Mouse (Mus musculus) megakaryocyte-erythroid progenitor cell, adult 5-6 weeks (primary cell): ENCODE measurements around the gene Hagh. TPM values are rescaled to one million over a fixed set of nuclear protein-coding genes. Genes with fewer than 3 reads are reported as not detected.

ENCODE experiments used
- ATAC-seq: replicated peaks from 2 replicates; pipeline ENCODE4 v1.8.0; 2016; ENCODE audit warnings: mild to moderate bottlenecking, inconsistent platforms; ENCODE audit not compliant: severe bottlenecking, poor library complexity, low FRiP score, low TSS enrichment
- total RNA-seq, 2 experiments: library from RNA; stranded (forward) in 1 of 2; stranded (reverse) in 1 of 2; fragments of 200-1000, 215-1000 nt in 1 of 2; fragments of >200 nt in 1 of 2; fragmentation: Nextera tagmentation in 1 of 2; gene quantifications; 2 replicates each; pipeline ENCODE4 v1.2.3; 2014 to 2017

The Hagh gene
- total RNA-seq, 2 experiments from 2014 or later = 32.3 to 68.2 TPM

- ATAC-seq = no peak
Measured at GRCm38 (mm10) chr17:24897600-24897999, 57.7 kb downstream of the Hagh start.

GRCm38 (mm10) chr17:24898041-24898854 lies 58.3 kb downstream of the Hagh start:
- no peak for ATAC-seq

GRCm38 (mm10) chr17:24899153-24899552 lies 59.2 kb downstream of the Hagh start:
- no peak for ATAC-seq

- no peak for ATAC-seq
Measured at GRCm38 (mm10) chr17:24900014-24900413, 60.1 kb downstream of the Hagh start.

GRCm38 (mm10) chr17:24902124-24902523 lies 62.2 kb downstream of the Hagh start:
- ATAC-seq = no peak

- peak; percentile 87 for ATAC-seq
Measured at GRCm38 (mm10) chr17:24902671-24903474, 62.9 kb downstream of the Hagh start.

GRCm38 (mm10) chr17:24903767-24904166 lies 63.8 kb downstream of the Hagh start:
- ATAC-seq = no peak

GRCm38 (mm10) chr17:24907591-24907990 lies 67.6 kb downstream of the Hagh start:
- no peak for ATAC-seq

GRCm38 (mm10) chr17:24913984-24914383 lies 74.0 kb downstream of the Hagh start:
- no peak for ATAC-seq

Other genes with a start within 250 kb of the Hagh start
- 70.8 and 101 TPM in 2 replicates for gene Tsc2, start 207.5 kb upstream of the Hagh start, total RNA-seq (2014; fragmentation: Nextera tagmentation)
- 39.0 and 44.3 TPM in 2 replicates for gene Tsc2, start 207.5 kb upstream of the Hagh start, total RNA-seq (2017)
- gene Nthl1, start 207.5 kb upstream of the Hagh start, total RNA-seq (2014; fragmentation: Nextera tagmentation) = 7.8 and 14.1 TPM in 2 replicates
- 4.6 and 12.9 TPM in 2 replicates for gene Nthl1, start 207.5 kb upstream of the Hagh start, total RNA-seq (2017)
- gene Slc9a3r2, start 189.8 kb upstream of the Hagh start, total RNA-seq (2014; fragmentation: Nextera tagmentation) = 1.0 TPM in 1 of 2 replicates, not detected in the other
- gene Slc9a3r2, start 189.8 kb upstream of the Hagh start, total RNA-seq (2017) = 0.38 and 1.6 TPM in 2 replicates
- 2.0 TPM in 1 of 2 replicates, not detected in the other for gene Npw, start 181.7 kb upstream of the Hagh start, total RNA-seq (2014; fragmentation: Nextera tagmentation)
- not detected in 2 replicates for gene Npw, start 181.7 kb upstream of the Hagh start, total RNA-seq (2017)
- gene Zfp598, start 170.5 kb upstream of the Hagh start, total RNA-seq (2014; fragmentation: Nextera tagmentation) = 44.9 and 65.2 TPM in 2 replicates
- gene Zfp598, start 170.5 kb upstream of the Hagh start, total RNA-seq (2017) = 24.7 and 32.1 TPM in 2 replicates
- not detected in 2 replicates for gene Syngr3, start 150.2 kb upstream of the Hagh start, total RNA-seq (2014; fragmentation: Nextera tagmentation)
- gene Syngr3, start 150.2 kb upstream of the Hagh start, total RNA-seq (2017) = not detected in 2 replicates
- gene Gfer, start 144.0 kb upstream of the Hagh start, total RNA-seq (2014; fragmentation: Nextera tagmentation) = 39.2 and 44.6 TPM in 2 replicates
- 67.2 and 87.0 TPM in 2 replicates for gene Gfer, start 144.0 kb upstream of the Hagh start, total RNA-seq (2017)
- gene Noxo1, start 143.9 kb upstream of the Hagh start, total RNA-seq (2014; fragmentation: Nextera tagmentation) = 3.5 TPM in 1 of 2 replicates, not detected in the other
- 0.53 and 2.0 TPM in 2 replicates for gene Noxo1, start 143.9 kb upstream of the Hagh start, total RNA-seq (2017)
- gene Tbl3, start 132.5 kb upstream of the Hagh start, total RNA-seq (2014; fragmentation: Nextera tagmentation) = 58.4 and 91.1 TPM in 2 replicates
- 48.9 and 54.8 TPM in 2 replicates for gene Tbl3, start 132.5 kb upstream of the Hagh start, total RNA-seq (2017)
- gene Rnf151, start 122.1 kb upstream of the Hagh start, total RNA-seq (2014; fragmentation: Nextera tagmentation) = 0.72 TPM in 1 of 2 replicates, not detected in the other
- 0.27 TPM in 1 of 2 replicates, not detected in the other for gene Rnf151, start 122.1 kb upstream of the Hagh start, total RNA-seq (2017)
- 6,242 and 6,563 TPM in 2 replicates for gene Rps2, start 122.0 kb upstream of the Hagh start, total RNA-seq (2014; fragmentation: Nextera tagmentation)
- 1,324 and 2,144 TPM in 2 replicates for gene Rps2, start 122.0 kb upstream of the Hagh start, total RNA-seq (2017)
- 367 and 415 TPM in 2 replicates for gene Ndufb10, start 115.7 kb upstream of the Hagh start, total RNA-seq (2014; fragmentation: Nextera tagmentation)
- gene Ndufb10, start 115.7 kb upstream of the Hagh start, total RNA-seq (2017) = 283 and 299 TPM in 2 replicates
- gene Rpl3l, start 112.3 kb upstream of the Hagh start, total RNA-seq (2014; fragmentation: Nextera tagmentation) = 0.76 TPM in 1 of 2 replicates, not detected in the other
- 2.0 TPM in 1 of 2 replicates, not detected in the other for gene Rpl3l, start 112.3 kb upstream of the Hagh start, total RNA-seq (2017)
- gene Msrb1, start 103.5 kb upstream of the Hagh start, total RNA-seq (2014; fragmentation: Nextera tagmentation) = 42.8 and 43.9 TPM in 2 replicates
- 34.6 and 54.0 TPM in 2 replicates for gene Msrb1, start 103.5 kb upstream of the Hagh start, total RNA-seq (2017)
- not detected in 2 replicates for gene Hs3st6, start 87.2 kb upstream of the Hagh start, total RNA-seq (2014; fragmentation: Nextera tagmentation)
- not detected in 2 replicates for gene Hs3st6, start 87.2 kb upstream of the Hagh start, total RNA-seq (2017)
- 1.4 and 1.5 TPM in 2 replicates for gene Meiob, start 35.9 kb upstream of the Hagh start, total RNA-seq (2014; fragmentation: Nextera tagmentation)
- gene Meiob, start 35.9 kb upstream of the Hagh start, total RNA-seq (2017) = 0.95 and 1.4 TPM in 2 replicates
- 20.1 and 35.1 TPM in 2 replicates for gene Fahd1, start 10.2 kb downstream of the Hagh start, total RNA-seq (2014; fragmentation: Nextera tagmentation)
- 15.7 and 34.7 TPM in 2 replicates for gene Fahd1, start 10.2 kb downstream of the Hagh start, total RNA-seq (2017)
- not detected in 2 replicates for gene Igfals, start 25.9 kb downstream of the Hagh start, total RNA-seq (2014; fragmentation: Nextera tagmentation)
- not detected in 2 replicates for gene Igfals, start 25.9 kb downstream of the Hagh start, total RNA-seq (2017)
- 107 and 121 TPM in 2 replicates for gene Nubp2, start 46.2 kb downstream of the Hagh start, total RNA-seq (2014; fragmentation: Nextera tagmentation)
- 35.5 and 97.0 TPM in 2 replicates for gene Nubp2, start 46.2 kb downstream of the Hagh start, total RNA-seq (2017)
- 24.6 and 29.3 TPM in 2 replicates for gene Spsb3, start 46.5 kb downstream of the Hagh start, total RNA-seq (2014; fragmentation: Nextera tagmentation)
- gene Spsb3, start 46.5 kb downstream of the Hagh start, total RNA-seq (2017) = 11.8 and 12.2 TPM in 2 replicates
- gene Eme2, start 54.9 kb downstream of the Hagh start, total RNA-seq (2014; fragmentation: Nextera tagmentation) = 9.1 and 11.8 TPM in 2 replicates
- 13.7 and 15.2 TPM in 2 replicates for gene Eme2, start 54.9 kb downstream of the Hagh start, total RNA-seq (2017)
- gene Mrps34, start 55.0 kb downstream of the Hagh start, total RNA-seq (2014; fragmentation: Nextera tagmentation) = 63.9 and 78.3 TPM in 2 replicates
- 31.3 and 37.6 TPM in 2 replicates for gene Mrps34, start 55.0 kb downstream of the Hagh start, total RNA-seq (2017)
- gene Nme3, start 56.4 kb downstream of the Hagh start, total RNA-seq (2014; fragmentation: Nextera tagmentation) = 54.4 and 85.5 TPM in 2 replicates
- gene Nme3, start 56.4 kb downstream of the Hagh start, total RNA-seq (2017) = 40.5 and 46.3 TPM in 2 replicates
- gene Mapk8ip3, start 96.8 kb downstream of the Hagh start, total RNA-seq (2014; fragmentation: Nextera tagmentation) = 104 and 107 TPM in 2 replicates
- gene Mapk8ip3, start 96.8 kb downstream of the Hagh start, total RNA-seq (2017) = 27.0 and 35.3 TPM in 2 replicates
- gene Jpt2, start 120.5 kb downstream of the Hagh start, total RNA-seq (2014; fragmentation: Nextera tagmentation) = 74.2 and 79.1 TPM in 2 replicates
- 77.8 and 78.2 TPM in 2 replicates for gene Jpt2, start 120.5 kb downstream of the Hagh start, total RNA-seq (2017)
- 31.2 and 38.1 TPM in 2 replicates for gene Cramp1l, start 175.6 kb downstream of the Hagh start, total RNA-seq (2014; fragmentation: Nextera tagmentation)
- gene Cramp1l, start 175.6 kb downstream of the Hagh start, total RNA-seq (2017) = 10.1 and 10.9 TPM in 2 replicates
- 32.0 and 32.1 TPM in 2 replicates for gene Ift140, start 175.9 kb downstream of the Hagh start, total RNA-seq (2014; fragmentation: Nextera tagmentation)
- 27.6 and 33.9 TPM in 2 replicates for gene Ift140, start 175.9 kb downstream of the Hagh start, total RNA-seq (2017)
- not detected in 2 replicates for gene Tmem204, start 243.4 kb downstream of the Hagh start, total RNA-seq (2014; fragmentation: Nextera tagmentation)
- not detected in 2 replicates for gene Tmem204, start 243.4 kb downstream of the Hagh start, total RNA-seq (2017)